Mouse (Mus musculus) lung, embryonic 14.5 days (tissue): ENCODE data around the gene Bivm. TPM values are rescaled to one million over a fixed set of nuclear protein-coding genes. Genes with fewer than 3 reads are reported as not detected.

Experiments used
- ATAC-seq: fragments of 200-750 bp; cut with Nextera tagmentation; 2 replicates; pipeline ENCODE4 v1.8.0; 2017; ENCODE audit warnings: mild to moderate bottlenecking, moderate TSS enrichment, moderate library complexity; ENCODE audit not compliant: insufficient read depth
- DNase-seq: peaks from one replicate; pipeline ENCODE4 v3.0.0-alpha.2; 2015
- H3K27ac ChIP-seq: fragments of 300-500 bp; sonication (generic); 2 replicates; pipeline ENCODE4 v1.5.1; 2014; ENCODE audit warnings: low read depth, mild to moderate bottlenecking, moderate library complexity
- H3K27me3 ChIP-seq: fragments of 300-500 bp; sonication (generic); 2 replicates; pipeline ENCODE4 v1.6.1; 2014; ENCODE audit warnings: low read length, control low read depth; ENCODE audit not compliant: insufficient read depth
- H3K36me3 ChIP-seq: fragments of 300-500 bp; sonication (generic); 2 replicates; pipeline ENCODE4 v1.6.1; 2014; ENCODE audit warnings: control low read depth; ENCODE audit not compliant: insufficient read depth
- H3K4me1 ChIP-seq: fragments of 300-500 bp; sonication (generic); 2 replicates; pipeline ENCODE4 v1.6.1; 2014; ENCODE audit warnings: antibody characterized with exemption, control low read depth; ENCODE audit not compliant: insufficient read depth
- H3K4me2 ChIP-seq: fragments of 300-500 bp; sonication (generic); 2 replicates; pipeline ENCODE4 v1.6.1; 2014; ENCODE audit warnings: mild to moderate bottlenecking
- H3K4me3 ChIP-seq: fragments of 300-500 bp; sonication (generic); 2 replicates; pipeline ENCODE4 v1.5.1; 2014; ENCODE audit warnings: low read depth, low read length
- H3K9ac ChIP-seq: fragments of 300-500 bp; sonication (generic); 2 replicates; pipeline ENCODE4 v1.6.1; 2014
- H3K9me3 ChIP-seq: fragments of 300-500 bp; sonication (generic); 2 replicates; pipeline ENCODE4 v1.6.1; 2016; ENCODE audit warnings: low read depth, low read length, control low read depth
- CTCF ChIP-seq: IDR thresholded peaks from 2 replicates; pipeline ENCODE4 v1.5.1; 2016; ENCODE audit warnings: antibody characterized with exemption, low read depth
- WGBS: fragments of 180-500 bp; shearing (Covaris S2); extraction: QIAGEN DNeasy Blood & Tissue Kit; methylation state at CpG from one replicate; pipeline ENCODE4 v1.1.7; 2014; 5-methylcytosine and 5-hydroxymethylcytosine counted together
- polyA plus RNA-seq: library from polyadenylated mRNA; unstranded; fragments of >200 nt; fragmentation: Nextera tagmentation; extraction: Ambion mirVana; gene quantifications from 2 replicates; pipeline ENCODE4 v1.2.1, GENCODE M21; 2014

The Bivm gene
- polyA plus RNA-seq, 1 experiment from 2014 or later: 18.9 TPM

- DNase-seq: peak; percentile 59
- no peaks in the 10 kb centered on the region for H3K4me1 ChIP-seq
- H3K4me2 ChIP-seq: peak overlapping the region; percentile 78
- peak overlapping the region; percentile 86 for H3K4me3 ChIP-seq
- no peaks in the 10 kb centered on the region for H3K27me3 ChIP-seq
- no peak for ATAC-seq
- WGBS: 18% methylated on average over 6 of the region's 6 CpGs
- H3K27ac ChIP-seq: no peak overlapping the region
- peak overlapping the region; percentile 88 for H3K9ac ChIP-seq
- TF ChIP-seq CTCF: peak; percentile 43
- no peaks in the 10 kb centered on the region for H3K9me3 ChIP-seq
- H3K36me3 ChIP-seq: peaks cover 8% of the 10 kb centered on the region
Observed at GRCm38 (mm10) chr1:44148706-44149105, 29.9 kb downstream of the Bivm start.

- Histone ChIP-seq H3K4me1 (no peaks in the 10 kb centered on the region), H3K9ac (no peak overlapping the region), H3K9me3 (no peaks in the 10 kb centered on the region), H3K27me3 (no peaks in the 10 kb centered on the region), H3K27ac (no peak overlapping the region), H3K4me3 (no peak overlapping the region), H3K36me3 (peaks cover 27% of the 10 kb centered on the region), H3K4me2 (no peak overlapping the region)
- peak; percentile 41 for TF ChIP-seq CTCF
- no peak; the same call in 1 of the 2 replicates for ATAC-seq
- peak; percentile 60 for DNase-seq
- WGBS: 97% methylated on average over 4 of the region's 4 CpGs
Observed at GRCm38 (mm10) chr1:44155287-44155686, 36.5 kb downstream of the Bivm start.

GRCm38 (mm10) chr1:44158317-44158716 lies 39.6 kb downstream of the Bivm start:
- H3K4me3 ChIP-seq: no peak overlapping the region
- H3K36me3 ChIP-seq: peaks cover 53% of the 10 kb centered on the region
- no peak for TF ChIP-seq CTCF
- no peak overlapping the region for H3K27ac ChIP-seq
- no peak for DNase-seq
- no peak overlapping the region for H3K9ac ChIP-seq
- ATAC-seq: no peak
- H3K9me3 ChIP-seq: no peaks in the 10 kb centered on the region
- no peak overlapping the region for H3K4me2 ChIP-seq
- no peaks in the 10 kb centered on the region for H3K4me1 ChIP-seq
- H3K27me3 ChIP-seq: no peaks in the 10 kb centered on the region
- WGBS: 90% methylated on average over 6 of the region's 6 CpGs

GRCm38 (mm10) chr1:44161818-44162217 lies 43.1 kb downstream of the Bivm start:
- no peak overlapping the region for H3K4me3 ChIP-seq
- no peaks in the 10 kb centered on the region for H3K9me3 ChIP-seq
- no peak overlapping the region for H3K4me2 ChIP-seq
- no peak for TF ChIP-seq CTCF
- H3K4me1 ChIP-seq: no peaks in the 10 kb centered on the region
- H3K9ac ChIP-seq: no peak overlapping the region
- DNase-seq: no peak
- H3K27me3 ChIP-seq: no peaks in the 10 kb centered on the region
- 92% methylated on average over 6 of the region's 6 CpGs for WGBS
- ATAC-seq: no peak
- H3K27ac ChIP-seq: no peak overlapping the region
- H3K36me3 ChIP-seq: peaks cover 81% of the 10 kb centered on the region

- Histone ChIP-seq H3K36me3 (peaks cover 87% of the 10 kb centered on the region), H3K27ac (no peak overlapping the region), H3K4me2 (no peak overlapping the region), H3K9ac (no peak overlapping the region), H3K4me1 (no peaks in the 10 kb centered on the region), H3K4me3 (no peak overlapping the region), H3K27me3 (no peaks in the 10 kb centered on the region), H3K9me3 (no peaks in the 10 kb centered on the region)
- TF ChIP-seq CTCF: no peak
- 94% methylated on average over 5 of the region's 5 CpGs for WGBS
- no peak for ATAC-seq
- no peak for DNase-seq
Observed at GRCm38 (mm10) chr1:44162389-44162788, 43.6 kb downstream of the Bivm start.

GRCm38 (mm10) chr1:44167859-44168383 lies 49.2 kb downstream of the Bivm start:
- no peak overlapping the region for H3K9ac ChIP-seq
- H3K4me1 ChIP-seq: no peaks in the 10 kb centered on the region
- H3K27me3 ChIP-seq: no peaks in the 10 kb centered on the region
- no peak for DNase-seq
- H3K36me3 ChIP-seq: peaks cover 67% of the 10 kb centered on the region
- no peak overlapping the region for H3K4me3 ChIP-seq
- no peak overlapping the region for H3K4me2 ChIP-seq
- TF ChIP-seq CTCF: peak; percentile 21; the same call in 1 of the 2 replicates
- no peak for ATAC-seq
- H3K9me3 ChIP-seq: peaks cover 4% of the 10 kb centered on the region; the same call in 1 of the 2 replicates
- WGBS: 94% methylated on average over 3 of the region's 3 CpGs
- H3K27ac ChIP-seq: no peak overlapping the region

- no peak for DNase-seq
- Histone ChIP-seq H3K27me3 (no peaks in the 10 kb centered on the region), H3K36me3 (peaks cover 62% of the 10 kb centered on the region), H3K4me1 (no peaks in the 10 kb centered on the region), H3K27ac (no peak overlapping the region), H3K9ac (no peak overlapping the region), H3K9me3 (peaks cover 4% of the 10 kb centered on the region; the same call in 1 of the 2 replicates), H3K4me2 (no peak overlapping the region), H3K4me3 (no peak overlapping the region)
- ATAC-seq: no peak
- WGBS: 92% methylated on average over 4 of the region's 4 CpGs
- no peak for TF ChIP-seq CTCF
Observed at GRCm38 (mm10) chr1:44172656-44173055, 53.9 kb downstream of the Bivm start.
